ENCODE assay signal across 27 mouse cellular contexts in genomic region chr3:87015931-87016330, GRCm38 (mm10). TPM values are rescaled to one million over a fixed set of nuclear protein-coding genes. Genes with fewer than 3 reads are reported as not detected.
DNase-seq lines count a peak whose midpoint lies in the region; ATAC-seq and TF ChIP-seq lines count a peak whose summit lies in the region.
"Had no signal": no experiment of that assay in that cellular context is flagged by ENCODE, and none has a peak within 500 bp of the region (broad histone marks: within the 10 kb centered on the region; RNA-seq: fewer than 3 reads in every experiment).

No protein-coding gene starts in this region.

- no peaks in the 10 kb centered on the region for H3K36me3 ChIP-seq in hindbrain, embryonic 16.5 days (ENCODE audit: control insufficient read depth, insufficient read depth, low read length)
- no peaks in the 10 kb centered on the region for H3K36me3 ChIP-seq in intestine, postnatal 0 days (ENCODE audit: control insufficient read depth, insufficient read depth)
- H3K36me3 ChIP-seq: embryonic facial prominence, embryonic 13.5 days; embryonic facial prominence, embryonic 15.5 days; forebrain, embryonic 10.5 days; forebrain, embryonic 12.5 days; G1E had no signal

- no peaks in the 10 kb centered on the region for H3K9me3 ChIP-seq in hindbrain, embryonic 16.5 days (ENCODE audit: control insufficient read depth, low read length)
- H3K9me3 ChIP-seq in intestine, postnatal 0 days (ENCODE audit: control insufficient read depth) = no peaks in the 10 kb centered on the region
- H3K9me3 ChIP-seq: embryonic facial prominence, embryonic 13.5 days; embryonic facial prominence, embryonic 15.5 days; forebrain, embryonic 10.5 days; forebrain, embryonic 12.5 days; G1E had no signal

- no peak overlapping the region for H3K27ac ChIP-seq in hindbrain, embryonic 16.5 days (ENCODE audit: low read depth, low read length)
- H3K27ac ChIP-seq in intestine, postnatal 0 days (ENCODE audit: low read depth, low read length) = no peak overlapping the region
- H3K27ac ChIP-seq: embryonic facial prominence, embryonic 13.5 days; embryonic facial prominence, embryonic 15.5 days; forebrain, embryonic 10.5 days; forebrain, embryonic 12.5 days had no signal

- no peak for ATAC-seq in hindbrain, embryonic 16.5 days
- no peak for ATAC-seq in intestine, postnatal 0 days
- ATAC-seq: CD4-positive, CD25-positive, alpha-beta regulatory T cell, adult 4 months; forebrain, embryonic 14.5 days; forebrain, embryonic 16.5 days; Patski had no signal

- no peaks in the 10 kb centered on the region for H3K4me1 ChIP-seq in hindbrain, embryonic 16.5 days (ENCODE audit: control insufficient read depth, insufficient read depth, low read depth, low read length)
- H3K4me1 ChIP-seq in intestine, postnatal 0 days (replicated peaks; ENCODE audit: control insufficient read depth, insufficient read depth, low read length) = no peaks in the 10 kb centered on the region
- H3K4me1 ChIP-seq: embryonic facial prominence, embryonic 13.5 days; embryonic facial prominence, embryonic 15.5 days; forebrain, embryonic 10.5 days; forebrain, embryonic 12.5 days had no signal

- H3K4me3 ChIP-seq in hindbrain, embryonic 16.5 days (ENCODE audit: low read length) = no peak overlapping the region
- H3K4me3 ChIP-seq in intestine, postnatal 0 days (ENCODE audit: low read depth, low read length) = no peak overlapping the region
- H3K4me3 ChIP-seq: embryonic facial prominence, embryonic 13.5 days; embryonic facial prominence, embryonic 15.5 days; erythroblast, embryonic 14.5 days; forebrain, embryonic 10.5 days; forebrain, embryonic 12.5 days had no signal

- no peak overlapping the region for H3K9ac ChIP-seq in hindbrain, embryonic 16.5 days (ENCODE audit: low read depth, low read length)
- H3K9ac ChIP-seq in intestine, postnatal 0 days (ENCODE audit: low read depth, low read length) = no peak overlapping the region
- H3K9ac ChIP-seq: embryonic facial prominence, embryonic 13.5 days; embryonic facial prominence, embryonic 15.5 days; forebrain, embryonic 12.5 days had no signal

- intact Hi-C loops in heart, postnatal 14 days (cut with DNase I) = no loop called here

- 48% methylated on average over 4 of the region's 4 CpGs for WGBS in hindbrain, embryonic 16.5 days
- WGBS in intestine, postnatal 0 days = 49% methylated on average over 4 of the region's 4 CpGs

- peak; percentile 61 for DNase-seq in heart, adult 11 months
- DNase-seq in heart, postnatal 14 days = no peak
- DNase-seq in R1 (ENCODE audit: low read depth, low spot score) = peak; percentile 48
- DNase-seq: adrenal gland, adult 2 months; adrenal gland, postnatal 10 days; adrenal gland, postnatal 25 days; B cell, adult 2 months; cerebellum, adult 11 months; cerebellum, adult 18-20 months; cerebellum, adult 8-10 months; cerebellum, adult 9-11 months; cerebellum, postnatal 14 days; cerebellum, postnatal 36 days; embryo, embryonic 11 days had no signal

- no peak for TF ChIP-seq CTCF in intestine, postnatal 0 days (IDR thresholded peaks at IDR 0.05; ENCODE audit: low read depth)

- no peaks in the 10 kb centered on the region for H3K27me3 ChIP-seq in hindbrain, embryonic 16.5 days (replicated peaks; ENCODE audit: control insufficient read depth, insufficient read depth, low read length)
- no peaks in the 10 kb centered on the region for H3K27me3 ChIP-seq in intestine, postnatal 0 days (replicated peaks; ENCODE audit: control insufficient read depth, insufficient read depth, low read length)
- H3K27me3 ChIP-seq: CH12.LX; embryonic facial prominence, embryonic 13.5 days; embryonic facial prominence, embryonic 15.5 days; forebrain, embryonic 12.5 days had no signal

- no peak overlapping the region for H3K4me2 ChIP-seq in hindbrain, embryonic 16.5 days (ENCODE audit: low read length)
- no peak overlapping the region for H3K4me2 ChIP-seq in intestine, postnatal 0 days (replicated peaks; ENCODE audit: low read depth)
- H3K4me2 ChIP-seq: embryonic facial prominence, embryonic 13.5 days; embryonic facial prominence, embryonic 15.5 days; forebrain, embryonic 12.5 days had no signal

RNA-seq across cellular contexts. Expression of gene Cd1d1, which starts 16.7 kb away (rescaled TPM):
- total RNA-seq in heart, postnatal 14 days (2021) = 1 to 10 TPM; 8.9 to 9.1 TPM
- polyA plus RNA-seq in hindbrain, embryonic 16.5 days (2015; fragmentation: Nextera tagmentation; extraction: Ambion mirVana) = 47.3 and 49.1 TPM in 2 replicates
- polyA plus RNA-seq in intestine, postnatal 0 days (2015; fragmentation: Nextera tagmentation; extraction: Ambion mirVana) = 5.2 and 8.6 TPM in 2 replicates
- polyA plus RNA-seq: erythroblast, embryonic 14.5 days; G1E had no signal

Comparison
In these comparisons a context has a peak if more than half of its experiments do, and no peak if none do; other contexts are left out.
1. DNase-seq: peak in heart, adult 11 months (single experiment) and R1 (single experiment); none in heart, postnatal 14 days (0 of 2).